ENCODE assay signal across 8 mouse cellular contexts in the genomic region with DNA sequence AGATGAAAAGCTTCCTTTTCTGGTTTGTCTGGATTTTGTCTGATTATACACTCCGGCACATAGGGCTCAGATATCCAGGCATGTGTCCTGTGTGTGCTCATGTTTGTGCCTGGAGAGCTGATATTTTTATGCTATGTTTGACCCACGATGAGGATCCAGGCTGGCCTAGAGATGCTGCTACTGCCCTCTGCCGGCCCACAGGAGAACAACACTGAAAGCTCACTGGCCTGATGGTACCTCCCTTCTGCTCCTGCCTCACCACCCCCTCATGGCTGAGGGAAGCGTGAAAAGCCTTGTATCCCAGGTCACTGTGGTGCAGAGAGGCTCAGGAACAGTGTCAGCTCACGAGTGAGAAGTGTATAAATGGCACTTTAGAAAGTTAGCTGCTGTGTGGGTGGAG. TPM values are rescaled to one million over a fixed set of nuclear protein-coding genes. Genes with fewer than 3 reads are reported as not detected.
A peak's percentile ranks its signal among the peaks of the same experiment; 100 is the strongest.
DNase-seq lines count a peak whose midpoint lies in the region; ATAC-seq and TF ChIP-seq lines count a peak whose summit lies in the region.

No protein-coding gene starts in this region.

- no peaks in the 10 kb centered on the region for H3K36me3 ChIP-seq in forebrain, postnatal 0 days (ENCODE audit: insufficient read depth)
- H3K36me3 ChIP-seq in hindbrain, embryonic 16.5 days (ENCODE audit: control insufficient read depth, insufficient read depth, low read length) = no peaks in the 10 kb centered on the region

- peak; percentile 56 for DNase-seq in MEL-GATA-1-ER (ENCODE audit: extremely low read depth, low read depth)
- DNase-seq in forebrain, postnatal 0 days = peak; percentile 77
- peak; percentile 77 to 83 for DNase-seq in layer of hippocampus, postnatal 36 days
- DNase-seq in lung, postnatal 36 days = peak; percentile 93
- DNase-seq in retina, postnatal 1 day = peak; percentile 84
- DNase-seq in urinary bladder, adult 2 months (ENCODE audit: low spot score) = peak; percentile 70

- no peak overlapping the region for H3K4me2 ChIP-seq in forebrain, postnatal 0 days (ENCODE audit: low read depth)
- no peak overlapping the region for H3K4me2 ChIP-seq in hindbrain, embryonic 16.5 days (ENCODE audit: low read length)

- H3K4me3 ChIP-seq in forebrain, postnatal 0 days (ENCODE audit: low read depth, low read length) = no peak overlapping the region
- no peak overlapping the region for H3K4me3 ChIP-seq in hindbrain, embryonic 16.5 days (ENCODE audit: low read length)

- WGBS in forebrain, postnatal 0 days = 5% methylated on average over 5 of the region's 5 CpGs
- 10% methylated on average over 5 of the region's 5 CpGs for WGBS in hindbrain, embryonic 16.5 days

- TF ChIP-seq CTCF in forebrain, postnatal 0 days (IDR thresholded peaks at IDR 0.05; ENCODE audit: low read depth) = peak; percentile 94

- H3K27me3 ChIP-seq in forebrain, postnatal 0 days (ENCODE audit: insufficient read depth, low read length) = no peaks in the 10 kb centered on the region
- no peaks in the 10 kb centered on the region for H3K27me3 ChIP-seq in hindbrain, embryonic 16.5 days (replicated peaks; ENCODE audit: control insufficient read depth, insufficient read depth, low read length)

- peak; percentile 77 for ATAC-seq in cerebellum, adult (ENCODE audit: insufficient number of reproducible peaks, low FRiP score, low TSS enrichment)
- ATAC-seq in forebrain, postnatal 0 days = peak; percentile 82
- ATAC-seq in hindbrain, embryonic 16.5 days = peak; percentile 76

- no peak overlapping the region for H3K9ac ChIP-seq in forebrain, postnatal 0 days
- H3K9ac ChIP-seq in hindbrain, embryonic 16.5 days (ENCODE audit: low read depth, low read length) = no peak overlapping the region

- no peaks in the 10 kb centered on the region for H3K4me1 ChIP-seq in forebrain, postnatal 0 days (ENCODE audit: insufficient read depth)
- no peaks in the 10 kb centered on the region for H3K4me1 ChIP-seq in hindbrain, embryonic 16.5 days (ENCODE audit: control insufficient read depth, insufficient read depth, low read depth, low read length)

- no peaks in the 10 kb centered on the region for H3K9me3 ChIP-seq in forebrain, postnatal 0 days (ENCODE audit: low read length)
- H3K9me3 ChIP-seq in hindbrain, embryonic 16.5 days (ENCODE audit: control insufficient read depth, low read length) = no peaks in the 10 kb centered on the region

- no peak overlapping the region for H3K27ac ChIP-seq in forebrain, postnatal 0 days (ENCODE audit: low read depth, low read length)
- no peak overlapping the region for H3K27ac ChIP-seq in hindbrain, embryonic 16.5 days (ENCODE audit: low read depth, low read length)

RNA-seq across cellular contexts. Expression of gene Ankrd2, which starts 9.6 kb away (rescaled TPM):
- 0.69 TPM in 1 of 2 replicates, not detected in the other for total RNA-seq in forebrain, postnatal 0 days (2014; rRNA removed)
- 1.2 and 1.4 TPM in 2 replicates for polyA plus RNA-seq in forebrain, postnatal 0 days (2015; fragmentation: Nextera tagmentation; extraction: Ambion mirVana)
- 1.1 and 1.5 TPM in 2 replicates for polyA plus RNA-seq in hindbrain, embryonic 16.5 days (2015; fragmentation: Nextera tagmentation; extraction: Ambion mirVana)
- total RNA-seq in layer of hippocampus, postnatal 36 days (2021) = not detected
- polyA plus RNA-seq in urinary bladder, adult 2 months (2012; rRNA removed) = 0.10 TPM in 1 of 2 replicates, not detected in the other

RNA-seq across cellular contexts. Expression of gene Hoga1, which starts 19.3 kb away (rescaled TPM):
- 3.3 and 3.6 TPM in 2 replicates for total RNA-seq in forebrain, postnatal 0 days (2014; rRNA removed)
- 2.8 and 3.5 TPM in 2 replicates for polyA plus RNA-seq in forebrain, postnatal 0 days (2015; fragmentation: Nextera tagmentation; extraction: Ambion mirVana)
- 2.0 and 2.4 TPM in 2 replicates for polyA plus RNA-seq in hindbrain, embryonic 16.5 days (2015; fragmentation: Nextera tagmentation; extraction: Ambion mirVana)
- total RNA-seq in layer of hippocampus, postnatal 36 days (2021) = 1 to 10 TPM; 5.8 to 8.7 TPM
- polyA plus RNA-seq in urinary bladder, adult 2 months (2012; rRNA removed) = 2.4 and 2.7 TPM in 2 replicates

RNA-seq across cellular contexts. Expression of gene 4933411K16Rik, which starts 25.9 kb away (rescaled TPM):
- total RNA-seq in forebrain, postnatal 0 days (2014; rRNA removed) = 0.15 and 0.24 TPM in 2 replicates
- not detected in 2 replicates for polyA plus RNA-seq in forebrain, postnatal 0 days (2015; fragmentation: Nextera tagmentation; extraction: Ambion mirVana)
- polyA plus RNA-seq in hindbrain, embryonic 16.5 days (2015; fragmentation: Nextera tagmentation; extraction: Ambion mirVana) = not detected in 2 replicates
- 1 to 10 TPM; 2.0 to 2.8 TPM for total RNA-seq in layer of hippocampus, postnatal 36 days (2021)
- 0.23 and 0.24 TPM in 2 replicates for polyA plus RNA-seq in urinary bladder, adult 2 months (2012; rRNA removed)

RNA-seq across cellular contexts. Expression of gene Ubtd1, which starts 44.6 kb away (rescaled TPM):
- total RNA-seq in forebrain, postnatal 0 days (2014; rRNA removed) = 18.7 and 22.2 TPM in 2 replicates
- polyA plus RNA-seq in forebrain, postnatal 0 days (2015; fragmentation: Nextera tagmentation; extraction: Ambion mirVana) = 12.2 and 13.3 TPM in 2 replicates
- polyA plus RNA-seq in hindbrain, embryonic 16.5 days (2015; fragmentation: Nextera tagmentation; extraction: Ambion mirVana) = 13.4 and 15.2 TPM in 2 replicates
- total RNA-seq in layer of hippocampus, postnatal 36 days (2021) = 10 to 100 TPM; 13.4 to 14.5 TPM
- polyA plus RNA-seq in urinary bladder, adult 2 months (2012; rRNA removed) = 33.2 and 39.2 TPM in 2 replicates

RNA-seq across cellular contexts. Expression of gene Mms19, which starts 45.2 kb away (rescaled TPM):
- 42.2 and 66.5 TPM in 2 replicates for total RNA-seq in forebrain, postnatal 0 days (2014; rRNA removed)
- 17.4 and 25.8 TPM in 2 replicates for polyA plus RNA-seq in forebrain, postnatal 0 days (2015; fragmentation: Nextera tagmentation; extraction: Ambion mirVana)
- 30.0 and 31.3 TPM in 2 replicates for polyA plus RNA-seq in hindbrain, embryonic 16.5 days (2015; fragmentation: Nextera tagmentation; extraction: Ambion mirVana)
- total RNA-seq in layer of hippocampus, postnatal 36 days (2021) = 10 to 100 TPM; 31.8 to 37.0 TPM
- 56.3 and 60.4 TPM in 2 replicates for polyA plus RNA-seq in urinary bladder, adult 2 months (2012; rRNA removed)
